Mouse (Mus musculus) heart, embryonic 11.5 days (tissue): ENCODE data around the gene Abr. TPM values are rescaled to one million over a fixed set of nuclear protein-coding genes. Genes with fewer than 3 reads are reported as not detected.

Experiments
- ATAC-seq: fragments of 200-750 bp; cut with Nextera tagmentation; replicated peaks from 2 replicates; pipeline ENCODE4 v1.8.0; 2017; ENCODE audit warnings: moderate library complexity; ENCODE audit not compliant: insufficient number of reproducible peaks, low FRiP score, low TSS enrichment
- H3K27ac ChIP-seq: fragments of 300-500 bp; sonication (generic); 2 replicates; pipeline ENCODE4 v1.5.1; 2014; ENCODE audit warnings: mild to moderate bottlenecking, low read depth, low read length
- H3K27me3 ChIP-seq: fragments of 300-500 bp; sonication (generic); 2 replicates; pipeline ENCODE4 v1.6.1; 2014; ENCODE audit warnings: mild to moderate bottlenecking, low read length, mixed read lengths; ENCODE audit not compliant: control insufficient read depth, insufficient read depth
- H3K36me3 ChIP-seq: fragments of 300-500 bp; sonication (generic); 2 replicates; pipeline ENCODE4 v1.6.1; 2014; ENCODE audit warnings: mild to moderate bottlenecking, low read length, moderate library complexity, mixed read lengths; ENCODE audit not compliant: control insufficient read depth, insufficient read depth
- H3K4me1 ChIP-seq: fragments of 300-500 bp; sonication (generic); 2 replicates; pipeline ENCODE4 v1.6.1; 2014; ENCODE audit warnings: low read length; ENCODE audit not compliant: control insufficient read depth, insufficient read depth
- H3K4me2 ChIP-seq: fragments of 300-500 bp; sonication (generic); 2 replicates; pipeline ENCODE4 v1.6.1; 2014; ENCODE audit warnings: mild to moderate bottlenecking, moderate library complexity
- H3K4me3 ChIP-seq: fragments of 300-500 bp; sonication (generic); 2 replicates; pipeline ENCODE4 v1.5.1; 2014; ENCODE audit warnings: low read depth, low read length
- H3K9ac ChIP-seq: fragments of 300-500 bp; sonication (generic); 2 replicates; pipeline ENCODE4 v1.6.1; 2014; ENCODE audit warnings: mild to moderate bottlenecking, low read depth, low read length, moderate library complexity
- H3K9me3 ChIP-seq: fragments of 300-500 bp; sonication (generic); replicated peaks from 2 replicates; pipeline ENCODE4 v1.6.1; 2016; ENCODE audit warnings: low read length; ENCODE audit not compliant: control insufficient read depth
- WGBS: fragments of 180-500 bp; shearing (Covaris S2); extraction: QIAGEN DNeasy Blood & Tissue Kit; methylation state at CpG from one replicate; pipeline ENCODE4 v1.1.7; 2014; ENCODE audit not compliant: insufficient replicate concordance; 5-methylcytosine and 5-hydroxymethylcytosine counted together
- polyA plus RNA-seq: library from polyadenylated mRNA; unstranded; fragments of >200 nt; fragmentation: Nextera tagmentation; extraction: Ambion mirVana; gene quantifications from 2 replicates; pipeline ENCODE4 v1.2.1, GENCODE M21; 2014

Gene Abr
- polyA plus RNA-seq, 1 experiment from 2014 or later = 22.9 TPM

- H3K27me3 ChIP-seq = no peaks in the 10 kb centered on the region
- H3K4me1 ChIP-seq = no peaks in the 10 kb centered on the region
- no peak overlapping the region for H3K4me2 ChIP-seq
- H3K9me3 ChIP-seq = no peaks in the 10 kb centered on the region
- H3K36me3 ChIP-seq = no peaks in the 10 kb centered on the region
- no peak overlapping the region for H3K9ac ChIP-seq
- no peak overlapping the region for H3K27ac ChIP-seq
- no peak for ATAC-seq
- WGBS = 67% methylated on average over 5 of the region's 5 CpGs
- H3K4me3 ChIP-seq = no peak overlapping the region
Measured at GRCm38 (mm10) chr11:76543300-76543699, 78.8 kb downstream of the Abr start.

GRCm38 (mm10) chr11:76540973-76541372, 81.1 kb downstream of the Abr start:
- H3K9ac ChIP-seq = no peak overlapping the region
- H3K4me2 ChIP-seq = no peak overlapping the region
- WGBS = 10% methylated on average over 1 of the region's 1 CpGs
- no peaks in the 10 kb centered on the region for H3K9me3 ChIP-seq
- H3K27me3 ChIP-seq = no peaks in the 10 kb centered on the region
- no peak overlapping the region for H3K4me3 ChIP-seq
- no peak overlapping the region for H3K27ac ChIP-seq
- no peaks in the 10 kb centered on the region for H3K4me1 ChIP-seq
- no peaks in the 10 kb centered on the region for H3K36me3 ChIP-seq
- ATAC-seq = no peak; the same call in 1 of the 2 replicates

- Histone ChIP-seq H3K4me2 (no peak overlapping the region), H3K4me3 (no peak overlapping the region), H3K36me3 (no peaks in the 10 kb centered on the region), H3K9ac (no peak overlapping the region), H3K27ac (no peak overlapping the region), H3K27me3 (no peaks in the 10 kb centered on the region), H3K4me1 (no peaks in the 10 kb centered on the region), H3K9me3 (no peaks in the 10 kb centered on the region)
- WGBS = 64% methylated on average over 3 of the region's 3 CpGs
- ATAC-seq = no peak
Measured at GRCm38 (mm10) chr11:76537401-76537800, 84.7 kb downstream of the Abr start.

- Histone ChIP-seq H3K4me3 (no peak overlapping the region), H3K9me3 (no peaks in the 10 kb centered on the region), H3K27me3 (no peaks in the 10 kb centered on the region), H3K27ac (no peak overlapping the region), H3K4me1 (no peaks in the 10 kb centered on the region), H3K9ac (no peak overlapping the region), H3K4me2 (no peak overlapping the region), H3K36me3 (no peaks in the 10 kb centered on the region)
- 68% methylated on average over 10 of the region's 10 CpGs for whole genome bisulfite sequencing
- no peak for ATAC-seq
Measured at GRCm38 (mm10) chr11:76536576-76537354, 85.3 kb downstream of the Abr start.

- no peak for ATAC-seq
- 80% methylated on average over 7 of the region's 7 CpGs for WGBS
- H3K9me3 ChIP-seq = no peaks in the 10 kb centered on the region
Measured at GRCm38 (mm10) chr11:76532001-76532400, 90.1 kb downstream of the Abr start.

GRCm38 (mm10) chr11:76530966-76531678, 91.0 kb downstream of the Abr start:
- H3K36me3 ChIP-seq = no peaks in the 10 kb centered on the region
- no peaks in the 10 kb centered on the region for H3K9me3 ChIP-seq
- no peaks in the 10 kb centered on the region for H3K27me3 ChIP-seq
- WGBS = 38% methylated on average over 7 of the region's 7 CpGs
- no peak for ATAC-seq
- H3K9ac ChIP-seq = no peak overlapping the region
- no peak overlapping the region for H3K4me2 ChIP-seq
- H3K4me1 ChIP-seq = peaks cover 6% of the 10 kb centered on the region
- H3K27ac ChIP-seq = no peak overlapping the region
- no peak overlapping the region for H3K4me3 ChIP-seq

More at GRCm38 (mm10) chr11:76532001-76532400, 90.1 kb downstream of the Abr start:
- Histone ChIP-seq H3K4me2 (no peak overlapping the region), H3K27ac (no peak overlapping the region), H3K27me3 (no peaks in the 10 kb centered on the region), H3K36me3 (no peaks in the 10 kb centered on the region), H3K4me3 (no peak overlapping the region), H3K9ac (0 out of 2 replicates have a peak overlapping the region, but pooled peaks have one; percentile 10), H3K4me1 (peaks cover 6% of the 10 kb centered on the region)

DNA sequence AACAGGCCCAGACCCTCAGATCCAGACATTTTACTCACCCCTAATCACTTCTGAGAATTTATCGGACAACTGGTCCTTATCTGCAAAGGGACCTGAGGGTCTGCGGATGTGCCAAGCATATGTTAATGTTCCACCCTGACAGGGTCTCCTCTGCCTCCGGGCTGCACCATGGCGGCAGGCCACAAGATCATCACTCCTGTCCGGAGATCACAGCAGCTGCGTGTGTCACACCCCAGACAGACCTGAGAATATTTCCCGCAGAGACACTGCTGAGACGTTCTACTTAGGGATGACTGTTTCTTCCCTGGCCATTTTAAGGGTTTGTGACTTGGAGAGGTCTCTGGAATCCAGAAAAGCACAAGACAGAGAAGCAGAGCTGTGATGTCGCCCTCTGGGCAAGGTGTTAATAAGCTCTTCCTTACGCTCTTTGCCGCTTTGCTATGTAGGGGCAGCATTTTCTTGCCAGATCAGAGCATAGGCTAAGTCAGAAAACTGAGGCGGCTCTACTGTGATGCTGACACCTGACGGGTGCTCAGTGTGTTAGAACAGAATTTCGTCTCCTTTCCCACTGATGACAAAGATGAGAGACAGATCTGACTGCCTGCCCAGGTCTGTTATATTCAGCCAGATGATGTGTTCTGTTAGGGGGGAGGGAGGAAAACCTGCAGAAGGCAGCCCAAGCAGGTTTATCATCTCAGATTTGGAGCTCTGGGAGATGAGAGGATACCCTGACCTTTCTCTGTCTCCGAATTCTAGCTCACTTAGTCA, 91.8 kb downstream of the Abr start:
- no peak overlapping the region for H3K27ac ChIP-seq
- H3K4me3 ChIP-seq = no peak overlapping the region
- H3K4me1 ChIP-seq = peaks cover 6% of the 10 kb centered on the region
- WGBS = 55% methylated on average over 15 of the region's 15 CpGs
- no peaks in the 10 kb centered on the region for H3K9me3 ChIP-seq
- H3K9ac ChIP-seq = no peak overlapping the region
- no peaks in the 10 kb centered on the region for H3K36me3 ChIP-seq
- no peak overlapping the region for H3K4me2 ChIP-seq
- no peak for ATAC-seq
- no peaks in the 10 kb centered on the region for H3K27me3 ChIP-seq

DNA sequence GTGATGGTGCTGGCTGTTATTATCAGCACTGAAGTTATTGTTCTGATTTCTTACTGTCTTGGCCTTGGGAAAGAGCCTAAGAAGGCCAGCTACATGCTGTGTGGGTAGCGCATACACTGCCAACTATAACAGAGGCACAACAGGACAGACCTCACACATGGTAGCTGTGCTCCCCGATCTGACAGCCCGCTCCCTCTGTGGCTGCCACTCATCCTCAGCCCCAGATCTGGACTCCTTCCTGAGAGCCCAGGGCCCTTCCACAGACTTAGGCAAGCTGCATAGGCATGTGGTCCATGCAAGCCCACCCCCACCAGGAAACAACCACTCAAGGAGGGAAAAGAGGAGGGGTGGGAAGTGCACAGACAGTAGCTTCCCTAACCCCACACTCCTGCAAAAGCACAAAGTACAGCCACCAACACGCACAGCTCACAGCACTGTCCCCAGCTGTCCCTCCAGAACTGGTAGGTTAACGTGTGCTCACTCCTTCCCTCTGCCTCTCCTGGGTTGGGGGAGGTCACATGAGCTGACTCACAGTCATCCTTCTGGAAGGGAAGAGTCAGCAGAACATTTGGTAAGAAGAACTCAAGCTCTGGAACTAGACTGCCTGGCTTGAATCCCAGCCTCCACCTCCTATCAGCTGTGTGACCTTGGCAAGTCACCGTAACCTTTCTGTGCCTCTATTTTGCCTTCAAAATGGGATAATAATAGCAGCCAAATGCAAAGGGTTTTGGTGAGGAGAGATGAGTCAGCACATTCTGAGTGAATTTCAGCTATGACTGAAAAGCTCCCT, 92.6 kb downstream of the Abr start:
- Histone ChIP-seq H3K27me3 (no peaks in the 10 kb centered on the region), H3K4me3 (no peak overlapping the region), H3K4me1 (peaks cover 6% of the 10 kb centered on the region), H3K9me3 (no peaks in the 10 kb centered on the region), H3K36me3 (no peaks in the 10 kb centered on the region), H3K27ac (no peak overlapping the region), H3K4me2 (no peak overlapping the region), H3K9ac (no peak overlapping the region)
- no peak for ATAC-seq
- WGBS = 62% methylated on average over 6 of the region's 6 CpGs
